In genomic region chr7:127472060-127472459, GRCm38 (mm10) we compare ENCODE assay signal across 8 mouse cellular contexts. TPM values are rescaled to one million over a fixed set of nuclear protein-coding genes. Genes with fewer than 3 reads are reported as not detected.
DNase-seq lines count a peak whose midpoint lies in the region; ATAC-seq and TF ChIP-seq lines count a peak whose summit lies in the region.

No protein-coding gene starts in this region.

- 0% methylated on average over 7 of the region's 7 CpGs for WGBS in heart, embryonic 14.5 days
- WGBS in forebrain, embryonic 11.5 days = 2% methylated on average over 7 of the region's 7 CpGs
- WGBS in liver, embryonic 14.5 days (ENCODE audit: insufficient replicate concordance) = 4% methylated on average over 7 of the region's 7 CpGs

- H3K4me1 ChIP-seq in heart, embryonic 14.5 days (ENCODE audit: control insufficient read depth in 2 of 2, insufficient read depth in 2 of 2, low read length in 2 of 2) = peaks cover 4 to 16% of the 10 kb centered on the region in 2 experiments; a peak in 3 of 4 replicates
- peaks cover 2 to 3% of the 10 kb centered on the region in 2 experiments; a peak in 1 of 4 replicates for H3K4me1 ChIP-seq in ES-E14 (ENCODE audit: control insufficient read depth in 2 of 2, insufficient read depth in 2 of 2, low read length in 2 of 2, poor library complexity in 1 of 2)
- peaks cover 7% of the 10 kb centered on the region for H3K4me1 ChIP-seq in forebrain, embryonic 11.5 days (replicated peaks; ENCODE audit: control insufficient read depth, insufficient read depth, low read length)
- peaks cover 20 to 21% of the 10 kb centered on the region in 2 experiments for H3K4me1 ChIP-seq in liver, embryonic 14.5 days (replicated peaks; ENCODE audit: control insufficient read depth in 2 of 2, insufficient read depth in 2 of 2, low read length in 1 of 2)

- H3K4me2 ChIP-seq in heart, embryonic 14.5 days (ENCODE audit: low read length) = peak overlapping the region; percentile 81
- peak overlapping the region; percentile 73 for H3K4me2 ChIP-seq in forebrain, embryonic 11.5 days (ENCODE audit: low read depth, low read length, severe bottlenecking)
- peak overlapping the region; percentile 89 for H3K4me2 ChIP-seq in liver, embryonic 14.5 days (ENCODE audit: low read depth)

- peak overlapping the region; percentile 93 for H3K9ac ChIP-seq in heart, embryonic 14.5 days (ENCODE audit: low read length)
- peak overlapping the region; percentile 91 for H3K9ac ChIP-seq in ES-E14 (ENCODE audit: insufficient read depth, low read depth, low read length, poor library complexity, severe bottlenecking)
- H3K9ac ChIP-seq in forebrain, embryonic 11.5 days (ENCODE audit: low read length) = peak overlapping the region; percentile 96
- H3K9ac ChIP-seq in liver, embryonic 14.5 days (replicated peaks) = peak overlapping the region; percentile 95

- H3K36me3 ChIP-seq in heart, embryonic 14.5 days (ENCODE audit: control insufficient read depth, insufficient read depth, low read length) = peaks cover 45% of the 10 kb centered on the region
- H3K36me3 ChIP-seq in ES-E14 (ENCODE audit: control insufficient read depth, insufficient read depth, low read length, poor library complexity, severe bottlenecking) = peaks cover 36% of the 10 kb centered on the region
- peaks cover 13% of the 10 kb centered on the region; the same call in 1 of the 2 replicates for H3K36me3 ChIP-seq in forebrain, embryonic 11.5 days (ENCODE audit: control insufficient read depth, insufficient read depth, low read length)
- peaks cover 39% of the 10 kb centered on the region for H3K36me3 ChIP-seq in liver, embryonic 14.5 days (replicated peaks; ENCODE audit: control insufficient read depth, insufficient read depth, low read depth)

- no peaks in the 10 kb centered on the region for H3K27me3 ChIP-seq in heart, embryonic 14.5 days (ENCODE audit: control insufficient read depth, insufficient read depth, low read length)
- H3K27me3 ChIP-seq in forebrain, embryonic 11.5 days (ENCODE audit: control insufficient read depth, insufficient read depth, low read length) = no peaks in the 10 kb centered on the region
- H3K27me3 ChIP-seq in liver, embryonic 14.5 days (ENCODE audit: control insufficient read depth, insufficient read depth, low read length) = no peaks in the 10 kb centered on the region

- no peak for TF ChIP-seq CTCF in liver, embryonic 14.5 days (IDR thresholded peaks at IDR 0.05; ENCODE audit: low read depth)

- in situ Hi-C loops in ES-E14 (cut with MboI; ENCODE audit: low sequenced_read_pairs in 2 of 2, unreplicated experiment in 2 of 2) = no loop called here

- H3K9me3 ChIP-seq in heart, embryonic 14.5 days (ENCODE audit: control insufficient read depth, low read length) = no peaks in the 10 kb centered on the region
- 0 out of 2 replicates have a peak, but pooled peaks cover 7% of the 10 kb centered on the region for H3K9me3 ChIP-seq in ES-E14 (ENCODE audit: control insufficient read depth, insufficient read depth, low read depth, low read length)
- H3K9me3 ChIP-seq in forebrain, embryonic 11.5 days (ENCODE audit: control insufficient read depth, low read length) = no peaks in the 10 kb centered on the region
- H3K9me3 ChIP-seq in liver, embryonic 14.5 days (ENCODE audit: control insufficient read depth, low read length) = no peaks in the 10 kb centered on the region; the same call in 1 of the 2 replicates

- peak overlapping the region; percentile 95 to 99 for H3K27ac ChIP-seq in heart, embryonic 14.5 days (replicated peaks in 1 of 2; ENCODE audit: control insufficient read depth in 1 of 2, insufficient read depth in 1 of 2, low read depth in 2 of 2, low read length in 2 of 2)
- H3K27ac ChIP-seq in ES-E14 (ENCODE audit: insufficient read depth, low read depth, low read length, poor library complexity, severe bottlenecking) = peak overlapping the region; percentile 96
- H3K27ac ChIP-seq in forebrain, embryonic 11.5 days (ENCODE audit: low read depth, low read length) = peak overlapping the region; percentile 98
- peak overlapping the region; percentile 94 for H3K27ac ChIP-seq in liver, embryonic 14.5 days

- peak overlapping the region; percentile 75 to 82 for H3K4me3 ChIP-seq in heart, embryonic 14.5 days (ENCODE audit: control insufficient read depth in 1 of 2, insufficient read depth in 1 of 2, low read depth in 1 of 2, low read length in 2 of 2)
- H3K4me3 ChIP-seq in ES-E14 (ENCODE audit: insufficient read depth in 1 of 2, low read depth in 1 of 2, low read length in 2 of 2, poor library complexity in 1 of 2, severe bottlenecking in 1 of 2) = peak overlapping the region; percentile 90 to 97
- peak overlapping the region; percentile 87 for H3K4me3 ChIP-seq in forebrain, embryonic 11.5 days (ENCODE audit: low read depth, low read length)
- peak overlapping the region; percentile 93 to 99 for H3K4me3 ChIP-seq in liver, embryonic 14.5 days (ENCODE audit: insufficient read depth in 1 of 2, low read depth in 2 of 2, low read length in 2 of 2)

- no peak for TF ChIP-seq EP300 in liver, embryonic 14.5 days (IDR thresholded peaks at IDR 0.05; ENCODE audit: low read depth)

- no peak for ATAC-seq in heart, embryonic 14.5 days (ENCODE audit: insufficient number of reproducible peaks, insufficient read depth, low FRiP score, low read depth)
- ATAC-seq in forebrain, embryonic 11.5 days (replicated peaks; ENCODE audit: low FRiP score) = no peak
- no peak for ATAC-seq in liver, embryonic 14.5 days (ENCODE audit: insufficient read depth)

- no peak for DNase-seq in heart, adult 11 months
- DNase-seq in ES-E14 (ENCODE audit: low read depth, low spot score) = no peak
- no peak for DNase-seq in forebrain, embryonic 11.5 days (ENCODE audit: low spot score)
- no peak for DNase-seq in liver, embryonic 14.5 days (ENCODE audit: low read depth in 3 of 3, low spot score in 3 of 3)
- DNase-seq in Muller cell, postnatal 12 days (ENCODE audit: inconsistent ontology term) = no peak
- no peak for DNase-seq in adrenal gland, postnatal 10 days
- DNase-seq in frontal cortex, adult 2 months (ENCODE audit: extremely low spot score in 1 of 2, low spot score in 1 of 2) = no peak

TF ChIP-seq in ES-E14, 5 proteins besides CTCF, POLR2A, EP300 and RAD21:
- no peak for TF ChIP-seq HCFC1 (IDR thresholded peaks at IDR 0.05; ENCODE audit: borderline replicate concordance, insufficient read depth, low read length)
- no peak for TF ChIP-seq ZNF384 (IDR thresholded peaks at IDR 0.05; ENCODE audit: low read depth, low read length)
- TF ChIP-seq MAFK (IDR thresholded peaks at IDR 0.05; ENCODE audit: insufficient read depth, low read depth, low read length) = no peak
- no peak for TF ChIP-seq ZC3H11A (IDR thresholded peaks at IDR 0.05; ENCODE audit: borderline replicate concordance, low read depth, low read length)
- no peak for TF ChIP-seq CHD2 (IDR thresholded peaks at IDR 0.05; ENCODE audit: low read depth, low read length)

RNA-seq across cellular contexts. Expression of gene Fbrs, which starts 6.9 kb away (rescaled TPM):
- 9.9 and 10.4 TPM in 2 replicates for polyA plus RNA-seq in heart, embryonic 14.5 days (2014; fragmentation: Nextera tagmentation; extraction: Ambion mirVana)
- 11.1 and 13.4 TPM in 2 replicates for total RNA-seq in ES-E14 (2012; rRNA removed)
- 13.6 and 14.7 TPM in 2 replicates for polyA plus RNA-seq in forebrain, embryonic 11.5 days (2014; fragmentation: Nextera tagmentation; extraction: Ambion mirVana)
- 7.3 and 9.8 TPM in 2 replicates for polyA plus RNA-seq in liver, embryonic 14.5 days (2012; rRNA removed)
- polyA plus RNA-seq in liver, embryonic 14.5 days (2014; fragmentation: Nextera tagmentation; extraction: Ambion mirVana) = 4.2 and 4.7 TPM in 2 replicates
- total RNA-seq in adrenal gland, postnatal 10 days (2021) = 10 to 100 TPM; 53.3 to 65.8 TPM
- 31.6 and 33.4 TPM in 2 replicates for polyA plus RNA-seq in frontal cortex, adult 2 months (2012; rRNA removed)

RNA-seq across cellular contexts. Expression of gene Prr14, which starts 12.6 kb away (rescaled TPM):
- polyA plus RNA-seq in heart, embryonic 14.5 days (2014; fragmentation: Nextera tagmentation; extraction: Ambion mirVana) = 31.5 and 37.5 TPM in 2 replicates
- 16.3 and 17.1 TPM in 2 replicates for total RNA-seq in ES-E14 (2012; rRNA removed)
- polyA plus RNA-seq in forebrain, embryonic 11.5 days (2014; fragmentation: Nextera tagmentation; extraction: Ambion mirVana) = 70.7 and 77.3 TPM in 2 replicates
- polyA plus RNA-seq in liver, embryonic 14.5 days (2012; rRNA removed) = 21.2 and 22.9 TPM in 2 replicates
- polyA plus RNA-seq in liver, embryonic 14.5 days (2014; fragmentation: Nextera tagmentation; extraction: Ambion mirVana) = 20.3 and 23.2 TPM in 2 replicates
- total RNA-seq in adrenal gland, postnatal 10 days (2021) = 10 to 100 TPM; 37.3 to 40.0 TPM
- polyA plus RNA-seq in frontal cortex, adult 2 months (2012; rRNA removed) = 42.8 and 46.1 TPM in 2 replicates

RNA-seq across cellular contexts. Expression of gene Zfp689, which starts 23.1 kb away (rescaled TPM):
- 4.0 and 4.9 TPM in 2 replicates for polyA plus RNA-seq in heart, embryonic 14.5 days (2014; fragmentation: Nextera tagmentation; extraction: Ambion mirVana)
- 2.5 and 3.5 TPM in 2 replicates for total RNA-seq in ES-E14 (2012; rRNA removed)
- 15.7 and 16.5 TPM in 2 replicates for polyA plus RNA-seq in forebrain, embryonic 11.5 days (2014; fragmentation: Nextera tagmentation; extraction: Ambion mirVana)
- 1.8 and 2.1 TPM in 2 replicates for polyA plus RNA-seq in liver, embryonic 14.5 days (2012; rRNA removed)
- polyA plus RNA-seq in liver, embryonic 14.5 days (2014; fragmentation: Nextera tagmentation; extraction: Ambion mirVana) = 1.3 and 1.4 TPM in 2 replicates
- total RNA-seq in adrenal gland, postnatal 10 days (2021) = 1 to 10 TPM; 3.6 to 4.3 TPM
- 5.2 and 8.1 TPM in 2 replicates for polyA plus RNA-seq in frontal cortex, adult 2 months (2012; rRNA removed)

RNA-seq across cellular contexts. Expression of gene Srcap, which starts 39.7 kb away (rescaled TPM):
- polyA plus RNA-seq in heart, embryonic 14.5 days (2014; fragmentation: Nextera tagmentation; extraction: Ambion mirVana) = 40.1 and 40.4 TPM in 2 replicates
- total RNA-seq in ES-E14 (2012; rRNA removed) = 50.7 and 52.0 TPM in 2 replicates
- polyA plus RNA-seq in forebrain, embryonic 11.5 days (2014; fragmentation: Nextera tagmentation; extraction: Ambion mirVana) = 91.6 and 93.5 TPM in 2 replicates
- 3.7 TPM in 2 replicates for polyA plus RNA-seq in liver, embryonic 14.5 days (2012; rRNA removed)
- polyA plus RNA-seq in liver, embryonic 14.5 days (2014; fragmentation: Nextera tagmentation; extraction: Ambion mirVana) = 10.3 and 14.7 TPM in 2 replicates
- 10 to 100 TPM; 70.0 to 94.2 TPM for total RNA-seq in adrenal gland, postnatal 10 days (2021)
- polyA plus RNA-seq in frontal cortex, adult 2 months (2012; rRNA removed) = 29.6 and 31.3 TPM in 2 replicates

RNA-seq across cellular contexts. Expression of gene Gm42715, which starts 47.3 kb away (rescaled TPM):
- polyA plus RNA-seq in heart, embryonic 14.5 days (2014; fragmentation: Nextera tagmentation; extraction: Ambion mirVana) = 10.3 and 11.3 TPM in 2 replicates
- 22.7 and 22.9 TPM in 2 replicates for total RNA-seq in ES-E14 (2012; rRNA removed)
- 23.3 and 24.7 TPM in 2 replicates for polyA plus RNA-seq in forebrain, embryonic 11.5 days (2014; fragmentation: Nextera tagmentation; extraction: Ambion mirVana)
- 5.2 and 6.0 TPM in 2 replicates for polyA plus RNA-seq in liver, embryonic 14.5 days (2012; rRNA removed)
- polyA plus RNA-seq in liver, embryonic 14.5 days (2014; fragmentation: Nextera tagmentation; extraction: Ambion mirVana) = 4.7 and 5.2 TPM in 2 replicates
- total RNA-seq in adrenal gland, postnatal 10 days (2021) = 10 to 100 TPM; 17.9 to 28.8 TPM
- polyA plus RNA-seq in frontal cortex, adult 2 months (2012; rRNA removed) = 15.6 and 16.6 TPM in 2 replicates
